1 mouse cellular context compared by ENCODE assay signal in the genomic region with DNA sequence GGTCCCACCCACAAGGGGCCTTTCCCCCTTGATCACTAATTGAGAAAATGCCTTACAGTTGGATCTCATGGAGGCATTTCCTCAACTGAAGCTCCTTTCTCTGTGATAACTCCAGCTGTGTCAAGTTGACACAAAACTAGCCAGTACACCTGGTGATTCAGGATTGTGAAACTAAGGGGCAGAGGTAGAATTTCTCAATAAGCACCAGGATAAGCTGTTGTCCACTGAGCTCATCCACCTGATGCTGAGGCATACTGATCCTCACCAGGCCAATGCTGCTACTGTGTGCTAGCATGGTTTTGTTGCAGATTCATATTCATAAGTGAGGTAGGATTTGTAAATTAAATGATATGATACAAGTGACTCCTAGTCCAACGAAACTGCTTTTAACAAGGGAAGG. TPM values are rescaled to one million over a fixed set of nuclear protein-coding genes. Genes with fewer than 3 reads are reported as not detected.
"Had no signal": no experiment of that assay in that cellular context is flagged by ENCODE, and none has a peak within 500 bp of the region (broad histone marks: within the 10 kb centered on the region; RNA-seq: fewer than 3 reads in every experiment).

No protein-coding gene starts in this region.

RNA-seq across cellular contexts. Expression of gene Tmem26, which starts 15.5 kb away (rescaled TPM):
- polyA plus RNA-seq: myocyte had no signal
